26 mouse cellular contexts compared by ENCODE assay signal in the genomic region with DNA sequence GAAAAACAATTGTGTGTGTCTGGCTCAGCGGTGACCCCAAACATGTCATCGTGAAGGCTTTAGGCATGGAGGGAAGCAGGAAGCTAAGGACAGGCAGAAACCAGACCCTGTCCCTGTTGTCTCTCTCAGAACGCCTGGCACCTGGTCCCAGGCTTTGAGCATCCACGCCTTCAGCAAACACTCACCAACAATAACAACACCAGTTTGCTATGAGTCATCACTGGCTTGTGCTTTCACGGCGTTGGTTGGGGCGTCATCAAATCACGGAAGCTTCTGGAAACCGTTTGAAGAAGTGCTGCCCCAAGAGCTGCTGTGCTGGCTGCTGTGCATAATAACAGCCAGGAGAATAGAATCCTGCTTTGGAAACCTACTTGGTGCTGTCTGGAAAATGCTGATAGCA. TPM values are rescaled to one million over a fixed set of nuclear protein-coding genes. Genes with fewer than 3 reads are reported as not detected.
DNase-seq lines count a peak whose midpoint lies in the region; ATAC-seq and TF ChIP-seq lines count a peak whose summit lies in the region.
"Had no signal": no experiment of that assay in that cellular context is flagged by ENCODE, and none has a peak within 500 bp of the region (broad histone marks: within the 10 kb centered on the region; RNA-seq: fewer than 3 reads in every experiment).

No protein-coding gene starts in this region.

- no peak for TF ChIP-seq POLR2A in lung, adult 2 months (IDR thresholded peaks at IDR 0.05; ENCODE audit: borderline replicate concordance, extremely low read depth, low read depth, low read length)
- no peak for TF ChIP-seq POLR2A in olfactory bulb, adult 2 months (IDR thresholded peaks at IDR 0.05; ENCODE audit: insufficient read depth, low read depth, low read length)

- no peak overlapping the region for H3K4me3 ChIP-seq in lung, postnatal 0 days (ENCODE audit: low read depth, low read length)
- H3K4me3 ChIP-seq in lung, adult 2 months (replicated peaks; ENCODE audit: extremely low read depth, low read depth, low read length): no peak overlapping the region
- H3K4me3 ChIP-seq in olfactory bulb, adult 2 months (ENCODE audit: insufficient read depth, low read depth, low read length): no peak overlapping the region
- no peak overlapping the region for H3K4me3 ChIP-seq in forebrain, embryonic 15.5 days
- H3K4me3 ChIP-seq: embryonic facial prominence, embryonic 15.5 days; gastrocnemius, adult 2 months; heart, embryonic 12.5 days; hindbrain, embryonic 13.5 days; limb, embryonic 15.5 days; liver, embryonic 15.5 days had no signal

- DNase-seq in frontal cortex, postnatal 14 days (ENCODE audit: low spot score in 2 of 2): no peak
- peak; percentile 34 for DNase-seq in lung, postnatal 0 days (ENCODE audit: low spot score)
- DNase-seq in lung, adult 2 months: no peak
- DNase-seq in CD4-positive helper T cell, adult 2 months (ENCODE audit: low read depth, low spot score): peak; percentile 6
- DNase-seq in testis, postnatal 14 days (ENCODE audit: low spot score): no peak
- DNase-seq: adrenal gland, postnatal 25 days; cerebellum, adult 11-12 months; cerebellum, postnatal 25 days; embryo, embryonic 11 days; forebrain, postnatal 0 days; gastrocnemius, adult 2 months; heart, postnatal 14 days; thymus, adult 18-20 months; thymus, postnatal 4 days had no signal

- no peak overlapping the region for H3K4me2 ChIP-seq in lung, postnatal 0 days (replicated peaks; ENCODE audit: low read depth, low read length)
- H3K4me2 ChIP-seq in forebrain, embryonic 15.5 days (replicated peaks): no peak overlapping the region
- H3K4me2 ChIP-seq: embryonic facial prominence, embryonic 15.5 days; heart, embryonic 12.5 days; hindbrain, embryonic 13.5 days; limb, embryonic 15.5 days; liver, embryonic 15.5 days had no signal

- no peaks in the 10 kb centered on the region for H3K4me1 ChIP-seq in lung, postnatal 0 days (ENCODE audit: insufficient read depth, low read depth, low read length)
- no peaks in the 10 kb centered on the region for H3K4me1 ChIP-seq in lung, adult 2 months (ENCODE audit: control insufficient read depth, insufficient read depth, low read length)
- peaks cover 11% of the 10 kb centered on the region; the same call in 1 of the 2 replicates for H3K4me1 ChIP-seq in olfactory bulb, adult 2 months (ENCODE audit: control insufficient read depth, insufficient read depth, low read length)
- no peaks in the 10 kb centered on the region for H3K4me1 ChIP-seq in forebrain, embryonic 15.5 days
- H3K4me1 ChIP-seq: embryonic facial prominence, embryonic 15.5 days; heart, embryonic 12.5 days; hindbrain, embryonic 13.5 days; limb, embryonic 15.5 days; liver, embryonic 15.5 days had no signal

- H3K9me3 ChIP-seq in lung, postnatal 0 days (ENCODE audit: low read length): no peaks in the 10 kb centered on the region
- H3K9me3 ChIP-seq in forebrain, embryonic 15.5 days: no peaks in the 10 kb centered on the region
- H3K9me3 ChIP-seq: embryonic facial prominence, embryonic 15.5 days; heart, embryonic 12.5 days; hindbrain, embryonic 13.5 days; limb, embryonic 15.5 days; liver, embryonic 15.5 days had no signal

- TF ChIP-seq EP300 in lung, postnatal 0 days (IDR thresholded peaks at IDR 0.05): no peak

- 68% methylated on average over 9 of the region's 9 CpGs for WGBS in lung, postnatal 0 days
- WGBS in lung, adult 2 months: 61% methylated on average over 9 of the region's 9 CpGs
- 32% methylated on average over 9 of the region's 9 CpGs for WGBS in olfactory bulb, adult 2 months
- 86% methylated on average over 9 of the region's 9 CpGs for WGBS in forebrain, embryonic 15.5 days

- no peaks in the 10 kb centered on the region for H3K27me3 ChIP-seq in lung, postnatal 0 days (replicated peaks; ENCODE audit: insufficient read depth, low read length)
- no peaks in the 10 kb centered on the region for H3K27me3 ChIP-seq in forebrain, embryonic 15.5 days
- H3K27me3 ChIP-seq: embryonic facial prominence, embryonic 15.5 days; hindbrain, embryonic 13.5 days; limb, embryonic 15.5 days; liver, embryonic 15.5 days had no signal

- no peaks in the 10 kb centered on the region for H3K36me3 ChIP-seq in lung, postnatal 0 days (ENCODE audit: insufficient read depth, low read length)
- H3K36me3 ChIP-seq in forebrain, embryonic 15.5 days: no peaks in the 10 kb centered on the region
- H3K36me3 ChIP-seq: embryonic facial prominence, embryonic 15.5 days; heart, embryonic 12.5 days; hindbrain, embryonic 13.5 days; limb, embryonic 15.5 days; liver, embryonic 15.5 days had no signal

- no peak overlapping the region for H3K9ac ChIP-seq in lung, postnatal 0 days (replicated peaks; ENCODE audit: low read depth)
- no peak overlapping the region for H3K9ac ChIP-seq in forebrain, embryonic 15.5 days (replicated peaks)
- H3K9ac ChIP-seq: embryonic facial prominence, embryonic 15.5 days; forebrain, postnatal 0 days; heart, embryonic 12.5 days; hindbrain, embryonic 13.5 days; limb, embryonic 15.5 days; liver, embryonic 15.5 days had no signal

- no peak overlapping the region for H3K27ac ChIP-seq in lung, postnatal 0 days (ENCODE audit: low read length)
- H3K27ac ChIP-seq in olfactory bulb, adult 2 months (ENCODE audit: insufficient read depth, low read depth, low read length): peak overlapping the region; percentile 42
- no peak overlapping the region for H3K27ac ChIP-seq in forebrain, embryonic 15.5 days (replicated peaks)
- H3K27ac ChIP-seq: embryonic facial prominence, embryonic 15.5 days; gastrocnemius, adult 2 months; hindbrain, embryonic 13.5 days; limb, embryonic 15.5 days; liver, embryonic 15.5 days had no signal

- no peak for TF ChIP-seq CTCF in lung, postnatal 0 days (IDR thresholded peaks at IDR 0.05)
- TF ChIP-seq CTCF in lung, adult 2 months (IDR thresholded peaks at IDR 0.05; ENCODE audit: insufficient read depth, low read length): no peak
- no peak for TF ChIP-seq CTCF in olfactory bulb, adult 2 months (IDR thresholded peaks at IDR 0.05; ENCODE audit: insufficient read depth, low read depth, low read length)

- ATAC-seq in frontal cortex, adult (ENCODE audit: low TSS enrichment): peak; percentile 57
- peak; percentile 52; the same call in 1 of the 2 replicates for ATAC-seq in lung, postnatal 0 days
- ATAC-seq in forebrain, embryonic 15.5 days (replicated peaks): no peak
- ATAC-seq: activated CD4-positive, CD25-positive, alpha-beta regulatory T cell, adult 4 months; CD4-positive, CD25-positive, alpha-beta regulatory T cell, adult 4 months; forebrain, postnatal 0 days; inflammation-experienced regulatory T-cells, adult 6 months; midbrain, embryonic 16.5 days had no signal

RNA-seq across cellular contexts. Expression of gene Dgkg, which starts 54.6 kb away (rescaled TPM):
- 0.96 and 1.2 TPM in 2 replicates for polyA plus RNA-seq in lung, postnatal 0 days (2015; fragmentation: Nextera tagmentation; extraction: Ambion mirVana)
- 0.68 and 1.0 TPM in 2 replicates for polyA plus RNA-seq in lung, adult 2 months (2012; rRNA removed)
- not detected in 2 replicates for polyA plus RNA-seq in olfactory bulb, adult 2 months (2012; ENCODE audit: insufficient read depth, insufficient read length, low replicate concordance, missing spikeins)
- polyA plus RNA-seq in forebrain, embryonic 15.5 days (2015; fragmentation: Nextera tagmentation; extraction: Ambion mirVana): 5.8 TPM in 2 replicates

Comparison
In these comparisons a context has a peak if more than half of its experiments do, and no peak if none do; other contexts are left out.
1. DNase-seq: peak in lung, postnatal 0 days (single experiment) and CD4-positive helper T cell, adult 2 months (single experiment); none in frontal cortex, postnatal 14 days (0 of 2), lung, adult 2 months (single experiment) and testis, postnatal 14 days (single experiment).